Mouse (Mus musculus) heart, postnatal 0 days (tissue): ENCODE data around the gene Cyp27a1.

Experiments
- CTCF ChIP-seq: IDR thresholded peaks from 2 replicates; pipeline ENCODE4 v1.5.1; 2016; ENCODE audit warnings: antibody characterized with exemption, control low read depth, low read depth
- EP300 ChIP-seq: IDR thresholded peaks from 2 replicates; pipeline ENCODE4 v1.6.1; 2016; ENCODE audit warnings: antibody characterized with exemption, low read depth

DNA sequence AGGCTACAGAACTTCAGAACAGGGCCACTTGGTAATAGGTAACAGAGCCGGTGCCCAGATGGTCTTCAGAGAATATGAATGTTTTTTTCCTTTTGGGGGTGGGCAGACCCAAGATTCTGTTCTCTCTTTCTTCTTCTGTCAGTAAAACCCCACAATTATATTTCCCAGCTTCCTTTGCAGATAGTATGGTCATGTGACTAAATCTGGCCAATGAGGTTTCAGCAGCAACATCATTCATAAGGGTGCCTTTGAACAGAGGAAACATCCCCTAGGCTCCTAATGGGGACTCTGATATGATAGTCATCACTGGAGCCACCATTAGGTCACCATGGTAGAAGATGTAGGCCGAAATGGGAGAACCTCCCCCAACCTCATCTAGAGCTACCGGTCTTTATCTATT is 39.5 kb downstream of the Cyp27a1 start:
- TF ChIP-seq EP300 (no peak), CTCF (no peak)
